Mouse (Mus musculus) frontal cortex, postnatal 25 days (tissue): Measurements from ENCODE around the gene Rin2.

ENCODE experiments used
- DNase-seq, 2 experiments: peaks; one replicate each; pipeline ENCODE4 v3.0.0; 2022; ENCODE audit warnings: low spot score in 2 of 2

Rin2 gene

GRCm38 (mm10) chr2:145675142-145675755 is at the start of gene Rin2:
TSS of gene Rin2 (plus strand) at chr2:145675215.
- DNase-seq = no peak

DNA sequence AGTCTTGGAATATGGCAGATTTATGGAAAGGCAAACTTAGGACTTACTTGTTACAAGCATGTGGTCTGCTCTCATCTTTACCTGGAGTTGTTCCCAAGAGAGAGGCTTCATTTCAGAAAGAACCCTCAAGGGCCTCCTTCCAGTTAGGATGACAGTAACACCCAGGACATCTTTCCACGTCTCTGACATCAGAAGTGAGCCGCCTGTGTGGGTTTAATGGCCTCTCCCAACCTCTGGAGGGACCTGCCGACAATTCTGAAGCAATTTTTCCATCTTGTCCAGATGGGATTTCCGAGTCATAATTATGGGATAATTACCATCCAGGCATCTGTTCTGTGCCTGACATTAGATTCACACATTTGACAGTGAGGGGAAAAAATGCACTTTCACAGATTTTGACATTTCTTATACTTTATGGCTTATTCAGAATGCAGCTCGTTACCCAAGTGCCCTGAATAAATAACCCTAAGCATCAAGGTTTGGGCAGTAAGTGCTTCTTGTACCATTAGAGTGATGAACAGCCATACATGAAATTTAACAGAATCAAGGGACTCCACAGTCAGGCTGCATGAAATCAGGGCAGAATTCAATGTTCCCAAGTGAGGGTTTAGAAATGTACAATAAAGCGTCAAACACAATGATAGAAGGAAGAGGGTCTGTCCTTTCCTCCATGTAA is 43.8 kb upstream of the Rin2 start:
- DNase-seq = no peak

DNA sequence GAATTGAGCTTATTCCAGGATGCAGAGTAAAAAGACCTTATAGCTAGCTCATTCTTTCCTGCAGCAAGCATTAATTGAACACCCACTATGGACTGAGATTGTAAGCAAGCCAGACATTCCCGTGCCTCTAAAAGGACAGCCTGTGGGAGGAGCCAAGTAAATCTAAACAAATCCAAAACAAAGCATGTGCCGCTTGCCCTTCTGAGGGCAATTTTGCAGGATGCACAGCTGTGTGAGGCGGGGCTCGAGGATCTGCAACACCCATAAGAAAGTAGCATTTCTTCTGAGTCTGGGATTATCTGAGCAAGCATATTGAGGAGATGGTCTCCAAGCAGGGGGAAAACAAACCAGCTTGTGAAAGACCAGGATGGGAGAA is 43.2 kb upstream of the Rin2 start:
- DNase-seq = no peak

- no peak for DNase-seq
These were observed 41.2 kb upstream of the Rin2 start for GRCm38 (mm10) chr2:145633811-145634210.

DNA sequence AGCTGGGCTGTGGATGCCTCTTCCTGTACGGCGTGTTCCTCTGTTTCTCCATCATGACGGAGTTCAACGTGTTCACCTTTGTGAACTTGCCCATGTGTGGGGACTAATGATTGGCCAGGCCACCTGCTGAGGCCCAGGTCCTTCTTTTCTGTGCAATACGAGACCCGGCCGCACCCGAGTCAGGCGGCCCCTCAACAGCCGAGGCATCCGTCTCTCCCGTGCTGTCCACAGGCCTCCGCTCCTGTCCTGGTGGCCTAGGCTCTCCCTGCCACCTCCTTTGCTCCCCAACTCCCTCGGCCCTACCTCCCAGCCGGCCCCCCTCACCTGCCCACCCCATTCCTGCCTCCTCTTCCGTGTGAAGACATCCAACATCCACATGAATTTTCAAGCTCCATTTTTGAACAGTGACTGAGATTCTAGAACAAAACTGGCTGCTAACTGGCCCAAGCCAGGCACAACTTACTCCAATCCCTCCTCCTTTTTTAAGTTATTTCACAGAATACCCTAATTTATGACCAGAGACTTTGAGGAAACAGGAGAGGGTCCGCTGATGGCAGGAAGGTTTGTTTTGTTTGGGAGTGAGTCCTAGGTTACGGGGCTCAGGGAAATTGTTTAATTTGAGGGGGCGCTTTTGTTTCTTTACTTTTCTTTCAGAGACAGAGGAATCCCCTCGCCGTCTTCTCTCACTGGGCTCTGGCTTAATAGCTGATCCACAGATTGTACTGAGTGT is 34.6 kb upstream of the Rin2 start:
- no peak for DNase-seq

DNA sequence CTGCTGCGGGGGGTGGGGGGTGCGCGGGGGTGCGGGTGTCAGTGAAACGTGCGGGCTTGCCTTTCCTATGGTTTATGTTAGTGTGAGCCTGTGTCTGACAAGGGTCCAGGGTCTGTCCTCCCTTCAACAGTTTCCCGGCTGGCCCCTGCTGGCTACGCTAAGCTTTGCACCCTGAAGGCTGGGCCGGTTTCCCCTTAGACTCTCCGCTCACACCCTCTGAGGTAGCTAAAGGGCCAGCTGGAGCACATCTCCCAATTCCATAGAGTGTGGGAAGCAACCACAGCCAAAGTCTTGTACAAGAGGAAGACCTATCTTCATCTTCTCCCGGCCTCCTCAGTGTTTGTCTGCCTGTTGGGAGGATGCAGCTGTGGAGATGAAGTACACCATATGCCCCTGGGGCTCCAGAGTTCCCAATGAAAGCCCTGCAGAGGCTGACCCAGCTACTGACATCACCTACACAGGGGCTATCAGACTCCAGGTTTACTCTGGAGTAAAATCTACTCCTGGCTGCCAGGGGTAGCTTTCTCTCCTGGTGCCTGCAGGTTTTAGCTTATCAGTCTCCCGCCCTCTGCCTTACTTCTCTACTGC is 19.5 kb upstream of the Rin2 start:
- no peak for DNase-seq

GRCm38 (mm10) chr2:145656121-145656520 is 18.9 kb upstream of the Rin2 start:
- no peak for DNase-seq

DNA sequence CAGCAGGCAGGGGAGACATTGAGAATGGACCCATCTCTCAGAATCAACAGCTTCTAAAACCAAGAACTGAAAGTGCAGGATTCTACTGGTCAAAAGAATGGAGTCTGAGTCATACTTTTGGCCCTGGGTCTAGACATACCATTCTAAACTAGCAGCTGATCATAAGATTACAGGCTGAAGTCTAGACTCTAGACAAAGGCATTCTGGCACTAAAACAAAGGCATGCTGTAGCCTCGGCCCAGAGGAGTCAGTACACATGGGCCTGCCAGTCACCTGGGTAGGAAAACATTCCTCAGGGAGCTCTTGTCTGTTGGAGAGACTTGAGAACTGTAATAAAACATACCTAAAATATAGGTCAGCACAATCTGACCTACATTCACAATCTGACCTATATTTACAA is 18.3 kb upstream of the Rin2 start:
- DNase-seq = no peak

- DNase-seq = no peak
These were observed 13.8 kb upstream of the Rin2 start for GRCm38 (mm10) chr2:145661242-145661641.

GRCm38 (mm10) chr2:145663899-145664298 is 11.1 kb upstream of the Rin2 start:
- no peak for DNase-seq

GRCm38 (mm10) chr2:145664311-145664710 is 10.7 kb upstream of the Rin2 start:
- DNase-seq = no peak

DNA sequence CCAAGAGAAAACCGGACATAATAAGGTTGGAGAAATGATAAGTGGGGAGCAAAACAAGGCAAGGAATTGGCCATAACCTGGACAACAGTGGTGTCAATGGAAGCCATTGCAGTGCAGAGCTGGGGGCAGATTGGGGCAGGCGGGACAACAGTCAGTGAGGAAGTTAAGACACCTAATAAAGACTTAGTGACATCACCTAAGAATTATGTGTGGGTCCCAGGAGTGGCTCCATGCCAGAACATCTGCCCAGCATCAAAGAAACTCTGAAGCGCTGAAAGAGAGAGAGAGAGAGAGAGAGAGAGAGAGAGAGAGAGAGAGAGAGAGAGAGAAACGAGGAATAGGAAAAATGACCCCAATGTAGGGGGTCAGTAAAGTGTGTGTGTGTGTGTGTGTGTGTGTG is 6.9 kb upstream of the Rin2 start:
- DNase-seq = no peak

DNA sequence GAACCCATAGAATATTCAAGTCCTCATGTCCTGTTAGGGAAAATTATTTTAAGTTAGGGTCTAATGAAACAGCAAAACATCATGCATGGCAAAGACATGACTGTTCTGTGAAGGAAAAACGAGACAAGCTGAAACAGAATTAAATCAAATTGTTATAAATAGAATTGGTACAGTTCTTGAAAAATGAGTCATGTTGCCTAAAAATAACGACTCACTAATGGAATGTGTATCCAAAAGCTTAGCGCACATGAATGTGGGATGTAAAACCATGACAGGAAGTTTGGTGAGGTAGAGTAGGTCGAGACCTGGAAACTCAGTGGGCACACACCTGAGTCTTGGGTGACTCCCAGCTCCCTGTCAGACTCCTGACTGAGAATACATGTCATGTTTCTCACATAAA is 4.9 kb upstream of the Rin2 start:
- DNase-seq = no peak

- DNase-seq = no peak
These were observed 396 bp upstream of the Rin2 start for GRCm38 (mm10) chr2:145674496-145675141.

DNA sequence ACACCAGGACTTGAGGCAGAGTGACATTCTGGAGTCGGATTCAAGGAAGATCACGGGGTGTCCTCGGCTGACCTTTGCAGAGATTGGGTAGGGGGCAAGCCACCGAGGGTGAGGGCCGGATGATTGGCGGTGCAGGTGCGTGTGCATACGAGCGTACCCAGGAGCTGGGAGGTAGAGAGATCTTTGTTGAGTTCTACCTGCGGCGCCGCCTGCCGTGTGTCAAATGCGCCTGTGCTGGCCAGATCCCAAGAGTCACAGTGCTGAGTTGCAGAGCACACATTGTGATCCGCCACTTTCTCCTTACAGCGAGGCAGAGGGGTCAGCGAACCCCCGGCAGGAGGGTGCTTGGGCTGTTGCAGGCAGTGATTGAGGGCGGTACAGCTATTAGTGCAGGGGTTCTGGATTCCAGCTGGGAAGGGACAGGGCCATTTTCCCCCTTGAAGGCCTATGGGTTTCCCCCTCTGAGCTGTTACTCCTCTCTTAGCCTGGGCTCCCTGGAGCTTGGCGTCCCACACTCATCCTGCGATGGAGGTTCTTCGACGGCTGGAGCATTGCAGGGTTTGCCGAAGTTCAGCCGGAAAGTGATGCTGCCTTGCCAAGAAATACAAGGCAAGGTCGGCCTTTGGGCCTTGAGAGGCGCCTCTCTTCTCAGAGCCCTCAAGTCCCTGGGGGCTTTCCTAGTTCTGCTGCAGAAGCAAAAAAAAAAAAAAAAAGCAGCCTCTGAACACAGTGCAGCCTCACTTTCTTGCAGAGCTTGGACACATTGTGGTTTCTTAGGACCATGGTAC is 935 bp downstream of the Rin2 start:
- DNase-seq = no peak

DNA sequence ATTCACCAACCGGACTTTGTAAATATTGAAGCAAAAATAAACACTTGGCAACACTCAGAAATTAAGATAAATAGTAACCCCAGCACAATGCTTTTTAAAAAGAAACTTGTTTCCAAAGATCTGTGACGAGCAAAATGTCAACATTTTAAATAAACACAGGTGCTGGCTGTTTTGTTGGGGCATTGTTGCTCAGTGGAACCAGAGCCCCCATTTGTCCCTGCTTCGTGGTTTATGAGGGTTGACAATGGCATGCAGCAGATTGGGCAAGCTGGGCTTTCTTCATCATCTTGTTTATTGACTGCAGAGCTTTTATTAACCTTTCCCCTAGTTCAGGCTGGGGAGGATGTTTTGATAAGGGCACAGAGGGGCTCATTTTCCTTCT is 1.5 kb downstream of the Rin2 start:
- DNase-seq = no peak

DNA sequence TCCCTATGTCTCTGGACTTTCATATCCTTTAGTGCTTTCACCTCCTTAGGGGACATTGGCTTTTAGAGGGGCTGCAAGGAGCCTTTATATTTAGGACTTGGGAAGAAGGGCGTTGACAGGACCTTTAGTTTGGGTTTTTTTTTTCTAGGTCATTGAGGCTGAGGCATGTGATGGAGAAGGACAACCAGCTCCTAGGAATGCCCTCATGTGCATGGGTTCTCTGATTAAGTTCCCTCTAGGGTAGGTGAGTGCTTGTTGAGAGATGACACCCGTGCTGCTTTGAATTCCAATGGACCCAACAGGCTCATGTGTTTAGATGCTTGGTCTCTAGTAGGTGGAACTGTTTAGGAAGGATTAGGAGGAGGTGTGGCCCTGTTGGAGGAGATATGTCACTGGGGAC is 1.9 kb downstream of the Rin2 start:
- DNase-seq = no peak

DNA sequence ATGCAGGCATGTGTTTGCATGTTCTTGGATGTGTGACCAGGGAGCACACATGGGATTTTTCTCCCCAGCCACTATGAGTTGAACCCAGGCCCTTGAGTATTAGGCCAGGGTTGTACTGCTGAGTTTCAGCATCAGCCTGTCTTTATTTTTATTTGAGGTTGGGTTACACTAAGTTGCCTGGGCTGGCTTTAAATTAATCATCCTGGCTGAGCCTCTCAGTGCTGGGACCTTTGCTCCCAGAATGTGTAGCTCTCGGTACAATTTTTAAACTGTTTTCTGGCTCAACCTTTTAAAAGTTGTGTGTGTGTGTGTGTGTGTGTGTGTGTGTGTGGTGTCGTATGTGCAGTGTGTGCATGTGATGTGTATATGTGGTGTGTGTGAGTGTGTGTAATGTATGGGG is 5.1 kb downstream of the Rin2 start:
- DNase-seq = no peak

- no peak for DNase-seq
These were observed 5.7 kb downstream of the Rin2 start for GRCm38 (mm10) chr2:145680762-145681161.

- DNase-seq = no peak
These were observed 6.6 kb downstream of the Rin2 start for GRCm38 (mm10) chr2:145681626-145682025.

DNA sequence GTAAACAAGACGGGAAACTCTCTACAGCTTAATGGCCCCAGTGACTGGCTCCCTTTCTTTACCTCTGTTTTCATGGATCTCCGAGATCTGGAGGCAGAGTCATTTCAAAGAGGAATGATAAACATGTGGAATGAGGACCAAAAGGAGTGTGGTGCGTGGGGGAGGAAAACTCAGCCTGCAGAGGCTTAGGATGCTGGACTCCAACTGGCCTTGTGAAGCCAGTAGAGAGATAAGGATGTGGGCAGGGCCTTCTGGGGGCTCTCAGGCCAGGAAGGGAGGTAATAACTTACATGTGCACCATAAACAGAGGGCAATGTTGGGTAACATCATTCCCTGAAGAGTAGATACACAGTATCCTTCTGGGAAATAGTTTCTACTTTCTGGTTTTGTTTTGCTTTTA is 7.9 kb downstream of the Rin2 start:
- DNase-seq = no peak

GRCm38 (mm10) chr2:145683536-145683935 is 8.5 kb downstream of the Rin2 start:
- DNase-seq = no peak
